Mouse (Mus musculus) embryonic facial prominence, embryonic 14.5 days (tissue): Measurements from ENCODE around the gene Cox4i1. TPM values are rescaled to one million over a fixed set of nuclear protein-coding genes. Genes with fewer than 3 reads are reported as not detected.
"Not testable (repeated sequence)": the region's sequence is repeated elsewhere in the genome, so short reads cannot be mapped to it uniquely, and the experiment has no call there.

Source experiments
- ATAC-seq: fragments of 200-750 bp; cut with Nextera tagmentation; 2 replicates; pipeline ENCODE4 v1.8.0; 2017; ENCODE audit warnings: low read depth, moderate number of reproducible peaks, moderate TSS enrichment
- DNase-seq: peaks from one replicate; pipeline ENCODE4 v3.0.0-alpha.2; 2015; ENCODE audit warnings: low spot score
- H3K27ac ChIP-seq: fragments of 300-500 bp; sonication (generic); replicated peaks from 2 replicates; pipeline ENCODE4 v1.5.1; 2014; ENCODE audit warnings: low read depth, mild to moderate bottlenecking, low read length, moderate library complexity
- H3K27me3 ChIP-seq: fragments of 300-500 bp; sonication (generic); replicated peaks from 2 replicates; pipeline ENCODE4 v1.6.1; 2014; ENCODE audit warnings: low read length; ENCODE audit not compliant: control insufficient read depth, insufficient read depth
- H3K36me3 ChIP-seq: fragments of 300-500 bp; sonication (generic); 2 replicates; pipeline ENCODE4 v1.6.1; 2014; ENCODE audit warnings: low read length, mixed read lengths; ENCODE audit not compliant: control insufficient read depth, insufficient read depth
- H3K4me1 ChIP-seq: fragments of 300-500 bp; sonication (generic); 2 replicates; pipeline ENCODE4 v1.6.1; 2014; ENCODE audit warnings: antibody characterized with exemption, low read length; ENCODE audit not compliant: control insufficient read depth, insufficient read depth
- H3K4me2 ChIP-seq: fragments of 300-500 bp; sonication (generic); 2 replicates; pipeline ENCODE4 v1.6.1; 2014; ENCODE audit warnings: low read depth, mild to moderate bottlenecking, low read length, moderate library complexity, mixed read lengths
- H3K4me3 ChIP-seq: fragments of 300-500 bp; sonication (generic); 2 replicates; pipeline ENCODE4 v1.5.1; 2014; ENCODE audit warnings: low read depth, mild to moderate bottlenecking, low read length
- H3K9ac ChIP-seq: fragments of 300-500 bp; sonication (generic); 2 replicates; pipeline ENCODE4 v1.6.1; 2014; ENCODE audit warnings: low read depth, mild to moderate bottlenecking, low read length, moderate library complexity, mixed read lengths
- H3K9me3 ChIP-seq: fragments of 300-500 bp; sonication (generic); 2 replicates; pipeline ENCODE4 v1.6.1; 2016; ENCODE audit warnings: low read length; ENCODE audit not compliant: control insufficient read depth
- WGBS: fragments of 180-500 bp; shearing (Covaris S2); extraction: QIAGEN DNeasy Blood & Tissue Kit; methylation state at CpG from one replicate; pipeline ENCODE4 v1.1.7; 2014; 5-methylcytosine and 5-hydroxymethylcytosine counted together
- polyA plus RNA-seq: library from polyadenylated mRNA; unstranded; fragments of >200 nt; fragmentation: Nextera tagmentation; extraction: Ambion mirVana; gene quantifications from 2 replicates; pipeline ENCODE4 v1.2.1, GENCODE M21; 2014

The Cox4i1 gene
- polyA plus RNA-seq, 1 experiment from 2014 or later: 1,053 TPM

GRCm38 (mm10) chr8:120672626-120673229, 4.7 kb downstream of the Cox4i1 start:
- H3K9ac ChIP-seq: no peak overlapping the region
- no peaks in the 10 kb centered on the region for H3K27me3 ChIP-seq
- H3K36me3 ChIP-seq: peaks cover 45% of the 10 kb centered on the region
- H3K4me2 ChIP-seq: no peak overlapping the region
- 88% methylated on average over 15 of the region's 16 CpGs for WGBS
- H3K9me3 ChIP-seq: no peaks in the 10 kb centered on the region
- peaks cover 3% of the 10 kb centered on the region for H3K4me1 ChIP-seq
- no peak for ATAC-seq
- no peak overlapping the region for H3K27ac ChIP-seq
- no peak for DNase-seq
- no peak overlapping the region for H3K4me3 ChIP-seq

- H3K36me3 ChIP-seq: peaks cover 45% of the 10 kb centered on the region
- WGBS: 90% methylated on average over 7 of the region's 7 CpGs
These were observed 5.3 kb downstream of the Cox4i1 start for GRCm38 (mm10) chr8:120673298-120673697.

GRCm38 (mm10) chr8:120675718-120676117, 7.7 kb downstream of the Cox4i1 start:
- no peak overlapping the region for H3K9ac ChIP-seq
- DNase-seq: no peak
- H3K27ac ChIP-seq: no peak overlapping the region
- no peaks in the 10 kb centered on the region for H3K27me3 ChIP-seq
- H3K4me2 ChIP-seq: no peak overlapping the region
- no peaks in the 10 kb centered on the region for H3K4me1 ChIP-seq
- WGBS: 78% methylated on average over 8 of the region's 8 CpGs
- no peak for ATAC-seq
- peaks cover 35% of the 10 kb centered on the region for H3K36me3 ChIP-seq
- no peak overlapping the region for H3K4me3 ChIP-seq
- no peaks in the 10 kb centered on the region for H3K9me3 ChIP-seq

More at GRCm38 (mm10) chr8:120673298-120673697, 5.3 kb downstream of the Cox4i1 start:
- ATAC-seq (no peak), DNase-seq (no peak)
- H3K27me3 ChIP-seq: no peaks in the 10 kb centered on the region
- no peak overlapping the region for H3K27ac ChIP-seq
- no peak overlapping the region for H3K4me3 ChIP-seq
- H3K9me3 ChIP-seq: no peaks in the 10 kb centered on the region
- no peak overlapping the region for H3K4me2 ChIP-seq
- H3K4me1 ChIP-seq: peaks cover 3% of the 10 kb centered on the region
- no peak overlapping the region for H3K9ac ChIP-seq

- Histone ChIP-seq H3K36me3 (peaks cover 9% of the 10 kb centered on the region), H3K4me2 (no peak overlapping the region), H3K27me3 (no peaks in the 10 kb centered on the region), H3K9me3 (no peaks in the 10 kb centered on the region), H3K9ac (no peak overlapping the region), H3K27ac (no peak overlapping the region), H3K4me3 (no peak overlapping the region), H3K4me1 (no peaks in the 10 kb centered on the region)
- DNase-seq: peak; percentile 93
- 15% methylated on average over 10 of the region's 10 CpGs for whole genome bisulfite sequencing
- ATAC-seq: peak; percentile 56; the same call in 1 of the 2 replicates
These were observed 10.4 kb downstream of the Cox4i1 start for GRCm38 (mm10) chr8:120678447-120678846.

- Histone ChIP-seq H3K4me3 (no peak overlapping the region), H3K36me3 (no peaks in the 10 kb centered on the region; the same call in 1 of the 2 replicates)
- 69% methylated on average over 11 of the region's 11 CpGs for WGBS
These were observed 11.8 kb downstream of the Cox4i1 start for GRCm38 (mm10) chr8:120679629-120680387.

GRCm38 (mm10) chr8:120680405-120680804, 12.4 kb downstream of the Cox4i1 start:
- not testable (repeated sequence) for H3K9ac ChIP-seq, H3K4me2 ChIP-seq, H3K27ac ChIP-seq, H3K27me3 ChIP-seq, H3K4me3 ChIP-seq, H3K9me3 ChIP-seq, H3K36me3 ChIP-seq, H3K4me1 ChIP-seq, ATAC-seq
- DNase-seq: peak; percentile 48
- WGBS: 54% methylated on average over 7 of the region's 7 CpGs

More at GRCm38 (mm10) chr8:120679629-120680387, 11.8 kb downstream of the Cox4i1 start:
- H3K4me2 ChIP-seq: no peak overlapping the region
- H3K27ac ChIP-seq: no peak overlapping the region
- H3K9me3 ChIP-seq: no peaks in the 10 kb centered on the region
- DNase-seq (no peak), ATAC-seq (no peak)
- 0 out of 2 replicates have a peak, but pooled peaks cover 3% of the 10 kb centered on the region for H3K4me1 ChIP-seq
- no peaks in the 10 kb centered on the region for H3K27me3 ChIP-seq
- no peak overlapping the region for H3K9ac ChIP-seq

- no peak for ATAC-seq
- no peak for DNase-seq
- no peak overlapping the region for H3K27ac ChIP-seq
- WGBS: 75% methylated on average over 10 of the region's 10 CpGs
- H3K4me1 ChIP-seq: peaks cover 9% of the 10 kb centered on the region; the same call in 1 of the 2 replicates
- no peaks in the 10 kb centered on the region for H3K27me3 ChIP-seq
- H3K9ac ChIP-seq: no peak overlapping the region
- H3K9me3 ChIP-seq: no peaks in the 10 kb centered on the region
- no peak overlapping the region for H3K4me3 ChIP-seq
- no peak overlapping the region for H3K4me2 ChIP-seq
- no peaks in the 10 kb centered on the region; the same call in 1 of the 2 replicates for H3K36me3 ChIP-seq
These were observed 13.1 kb downstream of the Cox4i1 start for GRCm38 (mm10) chr8:120681113-120681512.

- Histone ChIP-seq H3K9me3 (no peaks in the 10 kb centered on the region), H3K9ac (no peak overlapping the region), H3K27ac (no peak overlapping the region), H3K4me1 (peaks cover 9% of the 10 kb centered on the region; the same call in 1 of the 2 replicates), H3K4me2 (no peak overlapping the region), H3K36me3 (no peaks in the 10 kb centered on the region), H3K4me3 (no peak overlapping the region), H3K27me3 (no peaks in the 10 kb centered on the region)
- WGBS: 20% methylated on average over 10 of the region's 10 CpGs
- peak; percentile 53; the same call in 1 of the 2 replicates for ATAC-seq
- DNase-seq: peak; percentile 65
These were observed 15.6 kb downstream of the Cox4i1 start for GRCm38 (mm10) chr8:120683602-120684001.
